Mouse (Mus musculus): ENCODE results near the gene Plekhg1.

DNA sequence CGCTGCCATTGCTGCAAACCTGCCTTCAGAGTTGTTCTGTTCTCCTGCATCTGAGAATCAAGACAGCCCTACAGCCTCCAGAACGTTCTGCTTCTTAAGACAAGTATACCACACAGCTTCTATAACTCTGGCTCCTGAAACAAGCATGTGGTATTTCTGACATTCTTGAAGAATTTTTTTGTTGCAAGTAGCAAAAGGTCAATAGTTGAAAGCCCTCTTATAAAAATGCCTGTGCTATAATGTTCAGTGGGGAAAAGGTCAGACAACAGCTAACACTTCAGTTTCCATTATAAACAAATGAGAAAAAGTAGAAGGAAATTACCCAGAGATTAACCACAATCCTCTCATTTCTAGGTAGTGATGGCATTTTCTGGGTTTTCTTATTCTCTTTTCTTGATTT lies 34.2 kb downstream of the Plekhg1 start:
- no peak for TF ChIP-seq POLR2A (IDR thresholded peaks at IDR 0.05; ENCODE audit: insufficient read depth, low read length)
- no peak for TF ChIP-seq CTCF (IDR thresholded peaks at IDR 0.05; ENCODE audit: low read depth, low read length)
- no peak for TF ChIP-seq EP300 (IDR thresholded peaks at IDR 0.05; ENCODE audit: insufficient read depth, low read depth, low read length)

All from ES-Bruce4 (cell line).